Mouse (Mus musculus) gastrocnemius, postnatal 14 days (tissue): ENCODE results near the gene Nmbr. TPM values are rescaled to one million over a fixed set of nuclear protein-coding genes. Genes with fewer than 3 reads are reported as not detected.
A peak's percentile ranks its signal among the peaks of the same experiment; 100 is the strongest.

Source experiments
- DNase-seq: peaks from one replicate; pipeline ENCODE4 v3.0.0; 2021; ENCODE audit warnings: mixed read lengths
- intact Hi-C: fragments of 180-260 bp; cut with DNase I; formaldehyde crosslinking; loops from one replicate; pipeline ENCODE4 v1.15.1; 2025; ENCODE audit warnings: low total_unique reads
- long read RNA-seq, 2 experiments: library from polyadenylated mRNA; stranded (forward); transcript quantifications; one replicate each; pipeline ENCODE4 v2.0.0; 2021
- total RNA-seq, 2 experiments: library from RNA; stranded (reverse); gene quantifications; 2 replicates each; pipeline ENCODE4 v1.2.3; 2021

The Nmbr gene
- not detected for total RNA-seq
- long read RNA-seq, experiment 1: 0 reads
- long read RNA-seq, experiment 2: 0 reads

GRCm38 (mm10) chr10:14705072-14706066 is at the start of gene Nmbr, which contains the start of gene Vta1:
TSS of gene Nmbr (plus strand) at chr10:14705591.
TSS of gene Vta1 (minus strand) at chr10:14705560.
- intact Hi-C loops: loop anchor here (5.0 kb wide), 2 partner anchors 258 to 303 kb away; no protein-coding TSS in a partner anchor
- DNase-seq: peak; percentile 98

- DNase-seq: no peak
- intact Hi-C loops: no loop called here
Measured at GRCm38 (mm10) chr10:14660875-14661274, 44.5 kb upstream of the Nmbr start.

GRCm38 (mm10) chr10:14666147-14666546 is 39.2 kb upstream of the Nmbr start:
- intact Hi-C loops: no loop called here

GRCm38 (mm10) chr10:14685663-14686062 is 19.7 kb upstream of the Nmbr start:
- no peak for DNase-seq

More at GRCm38 (mm10) chr10:14666147-14666546, 39.2 kb upstream of the Nmbr start:
- no peak for DNase-seq

GRCm38 (mm10) chr10:14688785-14689442 is 16.5 kb upstream of the Nmbr start:
- DNase-seq: no peak
- intact Hi-C loops: no loop called here

More at GRCm38 (mm10) chr10:14685663-14686062, 19.7 kb upstream of the Nmbr start:
- intact Hi-C loops: no loop called here

- intact Hi-C loops: no loop called here
- no peak for DNase-seq
Measured at GRCm38 (mm10) chr10:14690349-14690748, 15.0 kb upstream of the Nmbr start.

GRCm38 (mm10) chr10:14703239-14703638 is 2.2 kb upstream of the Nmbr start:
- no peak for DNase-seq
- intact Hi-C loops: no loop called here

- intact Hi-C loops: no loop called here
- no peak for DNase-seq
Measured at GRCm38 (mm10) chr10:14703830-14704420, 1.5 kb upstream of the Nmbr start.

GRCm38 (mm10) chr10:14718114-14718513 is 12.7 kb downstream of the Nmbr start, which contains the start of gene Gje1:
TSS of gene Gje1 (minus strand) at chr10:14718214.
- intact Hi-C loops: no loop called here

GRCm38 (mm10) chr10:14725671-14726070 is 20.3 kb downstream of the Nmbr start:
- intact Hi-C loops: no loop called here
- DNase-seq: no peak

More at GRCm38 (mm10) chr10:14718114-14718513, 12.7 kb downstream of the Nmbr start, which contains the start of gene Gje1:
- DNase-seq: no peak

GRCm38 (mm10) chr10:14734285-14734684 is 28.9 kb downstream of the Nmbr start:
- DNase-seq: no peak
- intact Hi-C loops: no loop called here

- DNase-seq: no peak
- intact Hi-C loops: no loop called here
Measured at GRCm38 (mm10) chr10:14759665-14760558, 54.5 kb downstream of the Nmbr start.

GRCm38 (mm10) chr10:14760618-14761017 is 55.2 kb downstream of the Nmbr start:
- intact Hi-C loops: no loop called here

GRCm38 (mm10) chr10:14770227-14770910 is 65.0 kb downstream of the Nmbr start:
- DNase-seq: no peak
- intact Hi-C loops: no loop called here

More at GRCm38 (mm10) chr10:14760618-14761017, 55.2 kb downstream of the Nmbr start:
- no peak for DNase-seq

GRCm38 (mm10) chr10:14774499-14774898 is 69.1 kb downstream of the Nmbr start:
- intact Hi-C loops: no loop called here
- DNase-seq: no peak

- DNase-seq: no peak
- intact Hi-C loops: no loop called here
Measured at GRCm38 (mm10) chr10:14789969-14790368, 84.6 kb downstream of the Nmbr start.

GRCm38 (mm10) chr10:14816970-14817369 is 111.6 kb downstream of the Nmbr start:
- intact Hi-C loops: no loop called here
- no peak for DNase-seq
